Mouse (Mus musculus) yolk sac, embryonic 10.5 days (tissue): ENCODE results near the gene Dync1i1.

ENCODE experiments used
- DNase-seq: peaks from one replicate; pipeline ENCODE4 v3.0.0-alpha.2; 2017; ENCODE audit warnings: low spot score

Dync1i1 gene

DNA sequence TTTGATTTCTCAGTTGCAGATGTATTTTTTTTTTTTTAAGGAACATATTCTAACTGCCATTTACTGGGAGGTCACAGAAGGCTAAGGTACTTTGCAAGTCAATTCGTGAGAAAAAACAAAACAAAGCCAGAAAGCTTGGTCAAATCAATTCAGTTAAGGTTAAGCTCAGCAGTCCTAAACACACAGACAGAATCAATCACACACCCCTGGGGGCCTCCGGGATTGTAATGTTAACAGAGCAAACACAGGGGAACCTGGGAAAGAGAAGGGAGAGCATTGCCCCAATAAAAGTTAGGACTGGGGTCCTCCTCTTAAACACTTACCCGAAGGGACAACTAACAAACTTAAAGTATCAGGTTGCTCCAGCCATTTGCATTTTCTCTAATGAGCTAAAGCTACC, 344.6 kb downstream of the Dync1i1 start:
- DNase-seq, result no peak

DNA sequence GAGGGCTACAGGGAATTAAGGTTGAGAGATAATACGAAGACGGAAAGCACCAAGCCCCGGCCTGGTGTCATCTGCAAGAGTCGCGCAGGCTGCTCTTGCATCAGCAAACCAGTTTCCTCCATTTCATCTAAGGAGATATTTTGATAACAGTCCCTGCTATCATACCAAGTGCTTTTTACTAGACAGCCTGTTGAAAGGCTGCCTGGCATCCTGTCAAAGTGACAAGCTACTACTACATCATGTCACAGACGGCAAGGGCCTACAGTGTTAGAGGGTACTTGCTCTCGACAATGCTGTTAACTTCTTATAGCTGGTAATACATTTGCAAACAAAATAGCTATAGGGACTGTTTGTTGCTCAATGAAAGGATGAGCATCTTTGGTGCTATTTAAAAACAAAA, 345.6 kb downstream of the Dync1i1 start:
- DNase-seq, result no peak

DNA sequence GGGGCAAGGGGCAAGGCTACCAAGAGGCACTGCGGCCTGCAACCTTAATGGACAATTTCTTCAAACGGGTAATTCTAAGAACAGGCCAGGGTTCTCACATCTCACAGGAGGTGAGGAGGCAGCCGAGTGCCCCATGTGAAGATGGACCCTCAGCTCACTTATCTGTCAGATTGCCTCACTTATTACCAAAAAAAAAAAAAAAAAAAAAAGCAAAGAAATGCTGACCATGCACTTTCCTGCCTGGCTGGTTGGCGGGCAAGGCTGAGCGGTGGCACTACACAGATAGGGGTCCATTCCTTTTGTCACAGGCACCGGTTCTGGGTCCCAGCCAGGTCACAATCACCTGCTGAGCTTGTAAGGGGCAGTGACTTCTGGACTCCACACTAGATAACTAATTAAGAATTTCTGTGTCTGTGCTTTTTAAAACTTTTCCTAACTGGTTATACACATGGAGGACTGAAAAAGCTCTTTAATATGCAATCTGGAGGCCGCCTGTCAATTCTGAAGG, 350.6 kb downstream of the Dync1i1 start:
- DNase-seq, result no peak

DNA sequence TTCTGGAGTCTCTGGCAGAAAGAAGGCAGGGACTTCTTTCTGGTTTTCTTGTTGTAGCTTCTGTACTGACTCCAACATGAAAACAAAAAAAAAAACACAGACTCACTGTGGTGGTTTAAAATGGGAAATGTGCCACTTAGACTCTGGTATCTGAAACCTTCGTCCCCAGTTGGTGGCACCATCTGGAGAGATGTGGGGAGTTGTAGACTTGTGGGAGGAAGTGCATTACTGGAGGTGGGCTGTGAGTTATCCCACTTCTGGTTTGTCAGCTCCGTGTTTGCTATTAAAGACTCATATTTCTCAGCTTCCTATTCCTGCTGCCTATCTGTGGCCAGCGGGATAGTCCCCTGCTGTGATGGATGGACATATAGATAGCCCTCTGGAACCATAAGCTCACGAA, 351.8 kb downstream of the Dync1i1 start:
- no peak for DNase-seq
